Mouse (Mus musculus) bone marrow macrophage, adult 2 months (primary cell): ENCODE results near the gene Hdac11.

Experiments used
- CTCF ChIP-seq: IDR thresholded peaks from 2 replicates; pipeline ENCODE4 v1.5.1; 2012; ENCODE audit warnings: low read depth, mild to moderate bottlenecking, low read length, moderate library complexity
- POLR2A ChIP-seq: IDR thresholded peaks from 2 replicates; pipeline ENCODE4 v1.6.1; 2012; ENCODE audit warnings: mild to moderate bottlenecking, low read depth, low read length, borderline replicate concordance

- TF ChIP-seq CTCF (no peak), POLR2A (no peak)
Observed at GRCm38 (mm10) chr6:91145056-91145455, 11.4 kb upstream of the Hdac11 start.
